Mouse (Mus musculus) CH12.LX (cell line): ENCODE results near the gene Rai14.

Experiments used
- CTCF ChIP-seq, 2 experiments: IDR thresholded peaks in 1 of 2; conservative IDR thresholded peaks in 1 of 2; 2 replicates each; pipeline ENCODE4 v1.5.1; 2011 to 2012; ENCODE audit warnings: low read depth in 2 of 2, low read length in 2 of 2, improper control_type of control experiment in 1 of 2, inconsistent platforms in 1 of 2, mild to moderate bottlenecking in 1 of 2, moderate library complexity in 1 of 2
- EP300 ChIP-seq: IDR thresholded peaks from 2 replicates; pipeline ENCODE4 v1.6.1; 2011; ENCODE audit warnings: low read length, improper control_type of control experiment
- GABPA ChIP-seq: IDR thresholded peaks from 2 replicates; pipeline ENCODE4 v1.6.1; 2012; ENCODE audit warnings: low read depth, low read length, improper control_type of control experiment, inconsistent platforms; ENCODE audit not compliant: insufficient replicate concordance
- HCFC1 ChIP-seq: IDR thresholded peaks from 2 replicates; pipeline ENCODE4 v1.6.1; 2012; ENCODE audit warnings: low read depth, mild to moderate bottlenecking, inconsistent platforms, low read length, improper control_type of control experiment
- JUND ChIP-seq: conservative IDR thresholded peaks from 2 replicates; pipeline ENCODE4 v1.6.1; 2011; ENCODE audit warnings: low read depth, low read length, improper control_type of control experiment
- KAT2A ChIP-seq: IDR thresholded peaks from 2 replicates; pipeline ENCODE4 v1.6.1; 2012; ENCODE audit warnings: low read length, improper control_type of control experiment, inconsistent platforms; ENCODE audit not compliant: insufficient replicate concordance
- PAX5 ChIP-seq: IDR thresholded peaks from 2 replicates; pipeline ENCODE4 v1.6.1; 2012; ENCODE audit warnings: low read length, inconsistent platforms, mixed read lengths
- POLR2A ChIP-seq: IDR thresholded peaks from 2 replicates; pipeline ENCODE4 v1.6.1; 2011; ENCODE audit warnings: low read depth, mild to moderate bottlenecking, improper control_type of control experiment, low read length
- ZKSCAN1 ChIP-seq: IDR thresholded peaks from 2 replicates; pipeline ENCODE4 v1.6.1; 2012; ENCODE audit warnings: low read depth, inconsistent platforms, low read length, improper control_type of control experiment, borderline replicate concordance

GRCm38 (mm10) chr15:10760006-10760405 lies 45.6 kb upstream of the Rai14 start:
- no peak for TF ChIP-seq POLR2A
- no peak for TF ChIP-seq ZKSCAN1
- no peak for TF ChIP-seq CTCF (conservative IDR thresholded peaks at IDR 0.05 in 1 of 2, IDR thresholded peaks at IDR 0.05 in 1 of 2; ENCODE audit: low read depth in 2 of 2, low read length in 2 of 2)
- TF ChIP-seq HCFC1 = no peak
- no peak for TF ChIP-seq JUND
- TF ChIP-seq EP300 = no peak
- TF ChIP-seq GABPA = no peak
- no peak for TF ChIP-seq PAX5
- TF ChIP-seq KAT2A = no peak
